Mouse (Mus musculus) brown adipose tissue, adult 24 weeks (tissue): ENCODE data around the gene Cnnm4. TPM values are rescaled to one million over a fixed set of nuclear protein-coding genes. Genes with fewer than 3 reads are reported as not detected.

ENCODE experiments used
- H3K27ac ChIP-seq: fragments of 200-500 bp; replicated peaks from 2 replicates; pipeline ENCODE4 v1.5.1; 2012; ENCODE audit warnings: low read depth, mild to moderate bottlenecking, low read length
- H3K4me1 ChIP-seq: fragments of 200-500 bp; 2 replicates; pipeline ENCODE4 v1.6.1; 2012; ENCODE audit warnings: low read length, mixed read lengths; ENCODE audit not compliant: control insufficient read depth, insufficient read depth, insufficient read length
- H3K4me3 ChIP-seq: fragments of 200-500 bp; 2 replicates; pipeline ENCODE4 v1.5.1; 2012; ENCODE audit warnings: low read depth, mild to moderate bottlenecking, low read length, moderate library complexity; ENCODE audit not compliant: insufficient read depth
- polyA plus RNA-seq: library from polyadenylated mRNA; stranded (reverse); fragments of >200 nt; gene quantifications from 2 replicates; pipeline ENCODE4 v1.2.4, GENCODE M21; 2012; ENCODE audit not compliant: missing spikeins, insufficient read depth, insufficient read length

Gene Cnnm4
- polyA plus RNA-seq = 1.5 TPM in 2 replicates

DNA sequence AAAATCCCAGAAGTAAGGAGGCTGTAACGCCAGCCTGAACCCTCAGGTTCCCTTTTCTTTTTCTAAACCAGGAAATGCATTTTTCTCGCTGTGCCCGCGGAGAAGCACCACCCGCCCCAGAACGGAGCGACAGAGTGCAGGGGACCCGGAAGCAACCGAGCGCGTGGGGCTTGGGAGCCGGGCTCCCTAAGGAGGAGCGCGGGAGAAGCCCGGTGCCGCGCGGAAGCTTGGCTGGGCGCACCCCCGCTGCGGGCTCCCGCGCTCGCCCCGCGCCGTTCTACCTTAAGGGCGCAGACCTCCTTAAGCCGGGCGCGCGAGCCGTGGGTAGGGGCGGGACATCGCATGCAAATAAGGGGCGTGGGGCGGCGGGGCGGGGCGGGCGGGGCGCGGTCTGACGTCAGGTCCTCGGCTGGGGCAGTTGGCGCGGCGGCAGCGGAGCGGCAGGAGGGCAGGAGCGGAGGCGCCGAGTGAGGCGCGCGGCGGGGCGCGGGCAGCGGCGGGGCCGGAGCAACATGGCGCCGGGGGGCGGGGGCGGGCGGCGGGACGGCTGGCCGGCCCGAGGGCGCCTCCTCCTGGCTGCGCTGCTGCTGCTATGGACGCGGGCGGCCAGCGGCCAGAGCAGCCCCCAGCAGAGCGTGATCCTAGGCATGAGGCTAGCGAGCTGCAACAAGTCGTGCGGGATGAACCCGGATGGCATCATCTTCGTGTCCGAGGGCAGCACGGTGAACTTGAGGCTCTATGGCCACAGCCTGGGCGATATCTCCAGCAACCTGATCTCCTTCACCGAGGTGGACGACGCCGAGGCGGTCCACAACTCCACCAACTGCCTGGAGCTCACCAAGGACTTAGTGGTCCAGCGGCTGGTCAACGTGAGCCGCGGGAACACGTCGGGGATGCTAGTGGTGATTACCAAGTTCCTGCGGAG is at the start of gene Cnnm4:
Cnnm4 (plus strand) TSS at position 440 of the 925 bp plus-strand sequence.
- Histone ChIP-seq H3K4me1 (peaks cover 30% of the 10 kb centered on the region), H3K27ac (peak within 1 kb of the TSS; percentile 76), H3K4me3 (peak within 1 kb of the TSS; percentile 98)

DNA sequence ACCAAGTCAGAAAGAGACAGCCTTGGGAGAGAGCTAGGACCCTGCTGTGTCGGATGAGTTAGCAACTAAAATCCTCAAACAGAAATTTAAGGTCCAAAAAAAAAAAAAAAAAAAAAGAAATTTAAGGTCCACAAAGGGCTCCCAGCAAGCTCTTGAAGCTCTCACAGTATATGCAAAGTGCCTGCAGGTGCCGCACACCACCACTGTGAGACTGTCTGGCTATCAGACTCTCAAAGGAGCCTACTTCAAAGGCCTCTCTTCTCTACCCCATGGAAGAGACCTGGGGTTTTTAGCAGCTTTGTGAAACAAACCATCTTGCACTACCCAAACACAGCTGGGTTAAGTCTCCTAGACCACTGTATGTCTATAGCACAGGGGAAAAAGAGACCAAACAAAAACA is 41.9 kb upstream of the Cnnm4 start:
- H3K4me3 ChIP-seq = no peak overlapping the region
- H3K4me1 ChIP-seq = no peaks in the 10 kb centered on the region
- H3K27ac ChIP-seq = no peak overlapping the region

DNA sequence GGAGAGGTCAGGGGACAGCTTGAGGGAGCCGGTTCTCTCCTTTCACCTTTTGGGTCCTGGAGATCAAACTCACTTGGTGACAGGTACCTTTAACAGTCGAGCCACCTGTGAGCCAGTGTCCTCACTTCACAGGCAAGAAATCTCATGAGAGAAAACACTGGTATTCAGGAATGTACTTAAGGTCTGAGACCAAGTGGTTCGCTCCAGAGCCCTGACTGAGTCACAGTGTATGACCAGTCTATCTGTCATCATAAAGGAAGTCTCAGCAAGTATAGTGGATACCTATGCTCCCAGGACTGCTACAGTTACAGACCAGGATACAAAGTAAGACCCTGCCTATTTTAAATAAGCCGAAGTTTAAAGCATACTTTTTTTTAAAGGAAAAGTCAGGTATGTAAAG is 38.4 kb upstream of the Cnnm4 start:
- H3K27ac ChIP-seq = no peak overlapping the region
- H3K4me1 ChIP-seq = no peaks in the 10 kb centered on the region
- no peak overlapping the region for H3K4me3 ChIP-seq

DNA sequence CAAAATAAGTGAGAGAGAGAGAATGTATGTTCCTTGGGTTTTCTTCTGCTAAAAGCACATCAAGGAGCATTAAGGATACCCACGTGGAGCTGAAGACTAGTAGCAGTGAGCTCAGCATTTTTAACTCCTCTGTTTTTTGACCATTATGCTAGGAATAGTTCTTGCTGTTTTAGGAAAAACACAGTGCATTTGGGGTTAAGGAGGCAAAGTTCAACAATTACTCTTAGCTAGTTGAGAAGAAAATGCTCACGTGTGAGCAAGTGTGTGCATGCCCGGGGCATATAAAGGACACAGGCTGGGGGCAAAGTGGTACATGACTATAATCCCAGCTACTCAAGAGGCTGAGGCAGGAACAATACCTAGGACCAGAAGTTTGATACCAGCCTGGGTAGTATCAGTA is 37.8 kb upstream of the Cnnm4 start:
- H3K27ac ChIP-seq = no peak overlapping the region
- H3K4me3 ChIP-seq = no peak overlapping the region
- H3K4me1 ChIP-seq = no peaks in the 10 kb centered on the region

DNA sequence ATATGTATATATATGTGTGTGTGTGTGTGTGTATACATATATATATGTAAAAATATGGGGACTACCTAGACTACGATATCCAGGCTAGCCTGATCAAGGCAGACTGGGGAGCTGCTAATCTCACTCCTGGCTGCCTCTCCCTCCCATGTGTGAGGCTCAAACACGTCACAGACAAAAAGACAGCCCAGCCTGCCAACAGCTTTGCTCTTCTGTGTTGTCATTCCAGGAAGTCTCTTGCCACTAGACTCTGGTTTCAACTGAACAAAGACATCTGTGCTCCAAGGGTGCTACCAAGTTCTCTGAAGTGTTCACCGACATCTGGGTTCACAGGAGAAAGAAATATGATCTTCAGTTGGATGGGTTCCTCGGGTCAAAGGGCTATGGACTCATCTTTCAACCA is 36.3 kb upstream of the Cnnm4 start:
- H3K27ac ChIP-seq = no peak overlapping the region
- H3K4me1 ChIP-seq = no peaks in the 10 kb centered on the region
- no peak overlapping the region for H3K4me3 ChIP-seq

DNA sequence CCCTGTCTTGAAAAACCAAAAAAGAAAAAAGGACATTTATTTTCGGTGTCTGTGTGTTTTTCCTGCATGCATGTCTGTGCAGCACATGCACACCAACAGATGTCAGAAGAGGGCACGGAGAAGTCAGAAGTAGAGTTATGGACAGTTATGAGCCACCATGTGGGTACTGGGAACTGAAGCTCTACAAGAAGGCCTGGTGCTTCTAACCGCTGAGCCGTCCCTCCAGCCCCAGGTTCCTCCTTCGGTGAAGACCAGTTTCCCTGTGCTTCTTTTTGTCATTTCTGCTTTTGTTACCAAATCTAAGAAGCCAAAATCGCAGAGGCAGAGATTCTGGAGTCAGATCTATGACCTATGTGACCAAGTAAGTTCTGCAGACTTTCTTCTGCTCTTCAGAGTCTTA is 34.9 kb upstream of the Cnnm4 start:
- peaks cover 3% of the 10 kb centered on the region; the same call in 1 of the 2 replicates for H3K4me1 ChIP-seq
- H3K27ac ChIP-seq = no peak overlapping the region
- H3K4me3 ChIP-seq = no peak overlapping the region

DNA sequence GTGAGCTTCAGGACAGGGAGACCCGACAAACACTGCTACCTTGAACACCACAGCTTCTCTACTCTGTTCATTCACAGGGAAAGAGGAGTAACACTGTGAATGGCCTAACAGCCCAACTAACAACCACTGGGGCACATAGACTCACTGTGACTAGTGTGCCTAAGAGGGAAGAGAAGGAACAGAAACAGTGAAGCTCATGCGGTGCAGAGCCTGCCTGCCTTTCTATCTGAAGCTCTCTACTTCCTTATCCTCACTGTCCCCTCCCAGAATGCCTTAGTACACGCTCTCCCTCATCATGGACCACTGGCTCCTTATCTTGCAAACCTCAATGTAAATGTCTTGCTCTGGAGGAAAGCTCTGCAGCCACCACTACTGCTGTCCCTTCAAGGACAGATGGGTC is 34.2 kb upstream of the Cnnm4 start:
- H3K27ac ChIP-seq = no peak overlapping the region
- H3K4me1 ChIP-seq = peaks cover 3% of the 10 kb centered on the region; the same call in 1 of the 2 replicates
- H3K4me3 ChIP-seq = no peak overlapping the region

DNA sequence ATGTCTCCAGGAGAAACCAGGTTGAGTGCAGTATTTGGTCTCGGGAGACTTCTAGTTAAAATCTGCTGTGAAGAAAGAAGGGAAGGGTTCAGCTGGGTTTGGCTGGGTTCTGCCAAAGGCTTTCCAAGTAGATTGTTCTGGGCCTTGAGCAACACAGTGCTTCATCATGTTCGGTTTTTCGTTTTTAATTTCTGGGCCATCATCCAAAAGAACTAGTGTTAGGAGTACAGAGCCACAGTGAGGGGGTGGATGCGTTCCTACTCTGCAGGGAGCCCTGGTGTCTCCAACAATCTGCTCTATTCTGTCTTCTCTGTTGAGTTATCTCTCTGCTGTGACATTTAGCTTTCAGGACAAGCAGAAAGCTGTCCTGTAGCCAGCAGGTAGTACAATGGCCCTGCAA is 30.3 kb upstream of the Cnnm4 start:
- peaks cover 6% of the 10 kb centered on the region; the same call in 1 of the 2 replicates for H3K4me1 ChIP-seq
- no peak overlapping the region for H3K27ac ChIP-seq
- H3K4me3 ChIP-seq = no peak overlapping the region

DNA sequence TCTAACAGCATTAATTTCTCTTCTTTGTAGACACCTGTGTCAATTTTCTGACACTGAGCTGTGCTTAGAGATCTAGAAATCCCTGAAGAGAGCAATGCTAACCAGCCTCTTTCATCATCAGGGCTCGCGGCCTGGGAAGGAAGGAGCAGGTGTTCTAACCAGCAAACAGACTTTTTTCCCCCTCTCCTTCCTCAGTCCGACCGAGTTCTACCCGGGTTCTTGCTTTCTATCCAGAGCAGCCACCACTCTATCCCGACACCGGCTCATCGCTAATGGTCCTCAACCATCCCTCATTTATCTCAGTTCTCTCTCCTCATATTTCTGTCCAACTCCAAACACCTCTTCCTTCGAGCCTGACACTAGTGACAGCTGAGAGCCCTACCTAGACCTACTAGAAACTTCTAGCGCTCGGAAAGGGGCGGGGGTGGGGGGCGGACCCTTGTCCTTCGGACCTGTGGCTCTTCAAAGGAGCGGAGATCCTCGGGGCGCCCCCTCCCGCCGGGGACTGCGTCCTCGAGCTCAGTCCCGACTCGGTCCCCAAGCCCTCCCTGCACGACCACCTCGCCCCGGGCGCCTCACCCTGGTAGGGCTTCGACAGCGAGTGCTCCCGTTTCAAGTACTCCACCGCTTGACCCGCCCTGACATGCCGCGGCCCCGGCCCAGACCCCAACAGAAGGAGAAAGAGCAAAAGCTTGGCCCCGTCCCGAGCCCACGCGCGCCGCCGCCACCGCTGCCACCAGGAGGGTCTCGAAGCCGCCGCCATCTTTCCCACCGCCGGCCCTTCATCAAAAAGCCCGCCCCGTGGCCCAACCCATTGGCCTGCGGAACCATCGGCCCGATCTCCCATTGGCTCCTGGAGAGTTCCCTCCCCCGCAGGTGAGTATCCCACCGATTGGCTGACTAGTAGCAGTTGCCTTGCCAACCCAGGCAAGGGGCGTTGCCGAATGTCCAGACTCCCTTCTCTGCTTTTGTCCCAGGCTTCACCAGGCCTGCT is 26.7 kb upstream of the Cnnm4 start, which contains the start of gene Lman2l:
Lman2l (minus strand) TSS at position 801 of the 994 bp plus-strand sequence.
- Histone ChIP-seq H3K4me1 (peaks cover 6% of the 10 kb centered on the region; the same call in 1 of the 2 replicates), H3K4me3 (peak within 1 kb of the TSS; percentile 92), H3K27ac (no peak within 1 kb of the TSS)

DNA sequence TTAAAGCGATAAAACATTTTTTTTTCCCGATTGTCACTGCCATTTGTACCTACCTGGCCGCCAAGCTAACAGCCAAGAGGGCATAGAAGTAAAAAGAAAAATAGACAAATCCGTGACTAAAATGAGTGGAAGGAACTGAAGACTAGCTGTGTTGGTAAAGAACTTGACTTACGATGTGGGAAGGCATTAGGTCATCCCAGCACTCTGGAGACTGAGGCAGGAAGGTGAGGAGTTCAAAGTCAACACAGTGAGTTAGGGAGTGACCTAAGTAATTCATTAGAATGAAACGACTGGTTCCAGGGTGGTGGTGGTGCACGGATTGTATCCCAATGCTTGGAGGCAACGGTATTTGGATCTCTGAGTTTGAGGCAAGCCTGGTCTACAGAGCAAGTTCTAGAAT is 25.9 kb upstream of the Cnnm4 start:
- peaks cover 6% of the 10 kb centered on the region; the same call in 1 of the 2 replicates for H3K4me1 ChIP-seq
- no peak overlapping the region for H3K27ac ChIP-seq
- no peak overlapping the region for H3K4me3 ChIP-seq

DNA sequence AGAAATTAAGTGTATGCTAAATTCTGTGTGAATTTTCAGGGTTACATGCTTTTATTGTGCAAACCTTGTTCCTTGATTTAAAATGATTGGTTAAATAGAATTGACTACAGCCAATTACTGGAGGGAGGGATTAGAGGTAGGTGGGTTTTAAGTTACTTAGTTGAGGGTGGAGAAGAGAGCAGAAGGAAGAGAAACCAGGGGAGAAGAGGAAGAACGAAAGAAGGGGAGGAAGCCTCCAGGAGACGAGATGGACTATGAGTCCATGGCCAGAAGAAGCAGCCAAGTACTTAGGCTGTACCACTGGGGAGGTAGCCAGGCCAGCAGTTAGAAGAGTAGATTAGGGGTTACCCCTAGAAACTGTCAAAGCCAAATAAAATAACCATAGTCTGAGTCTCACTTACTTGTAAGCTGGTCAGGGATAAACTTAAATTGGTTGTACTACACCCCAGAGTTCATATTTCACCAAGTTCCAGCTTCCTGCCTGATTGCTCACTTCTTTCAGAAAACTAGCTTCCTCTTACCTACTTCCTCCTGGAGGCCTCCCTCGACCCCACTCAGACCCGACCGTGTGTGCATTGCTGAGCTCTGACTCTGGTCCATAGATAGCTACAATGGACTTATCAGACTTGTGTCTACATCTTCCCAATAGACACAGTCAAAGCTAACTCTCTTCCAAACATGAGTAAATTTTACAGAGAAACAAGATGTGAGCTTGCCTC is 25.2 kb upstream of the Cnnm4 start:
- H3K4me3 ChIP-seq = no peak overlapping the region
- peaks cover 5% of the 10 kb centered on the region; the same call in 1 of the 2 replicates for H3K4me1 ChIP-seq
- H3K27ac ChIP-seq = no peak overlapping the region; the same call in 1 of the 2 replicates

DNA sequence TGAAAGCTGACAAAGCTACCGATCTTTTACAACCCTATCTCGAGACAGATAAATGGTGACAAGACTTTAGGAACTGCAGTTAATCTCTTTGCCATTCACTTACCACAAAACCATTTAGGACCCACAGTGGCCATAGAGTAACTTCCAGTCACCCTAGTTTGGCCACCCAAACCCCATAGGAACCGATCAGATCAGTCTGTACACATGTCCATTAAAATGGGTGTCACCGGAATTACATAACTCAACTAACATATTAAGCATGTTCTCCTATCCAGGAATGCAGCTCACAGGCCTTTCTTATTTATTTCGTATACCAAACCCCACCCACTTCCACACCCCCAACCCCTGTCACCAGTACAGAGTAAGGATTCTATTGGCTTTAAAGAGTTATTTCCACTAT is 24.6 kb upstream of the Cnnm4 start:
- no peak overlapping the region for H3K4me3 ChIP-seq
- H3K27ac ChIP-seq = no peak overlapping the region; the same call in 1 of the 2 replicates
- 0 out of 2 replicates have a peak, but pooled peaks cover 3% of the 10 kb centered on the region for H3K4me1 ChIP-seq

DNA sequence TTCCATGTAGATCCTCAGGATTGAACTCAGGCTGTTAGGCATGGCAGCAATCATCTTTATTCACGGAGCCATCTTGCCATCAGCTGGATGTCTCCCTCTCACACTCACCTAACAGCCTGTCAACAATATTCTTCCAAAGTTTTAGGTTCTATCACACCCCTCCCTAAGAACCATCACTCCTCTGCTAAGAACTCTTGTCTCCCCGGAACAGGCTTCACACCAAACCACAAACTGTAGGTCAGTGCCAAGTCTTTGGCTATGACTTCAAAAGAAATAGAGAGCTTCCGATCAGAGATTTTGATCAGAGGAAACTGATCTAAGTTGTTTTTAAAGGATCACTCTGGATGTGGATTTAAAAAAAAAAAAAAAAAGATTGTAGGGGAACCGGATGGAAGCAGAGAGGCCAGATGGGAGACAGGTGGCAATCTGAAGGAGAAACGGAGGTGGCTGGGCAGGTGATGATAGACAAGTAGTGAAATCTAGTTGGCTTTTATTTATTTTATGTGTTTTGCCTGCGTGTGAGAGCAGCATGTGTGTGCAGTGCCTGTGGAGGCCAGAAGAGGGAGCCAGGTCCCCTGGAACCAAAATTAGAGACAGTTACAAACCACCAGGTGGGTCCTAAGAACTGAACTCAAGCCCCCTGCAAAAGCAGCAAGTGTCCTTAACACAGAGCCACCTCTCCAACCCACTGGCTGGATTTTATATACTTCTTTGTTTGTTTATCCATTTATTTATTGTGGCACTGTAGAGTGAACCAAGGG is 17.2 kb upstream of the Cnnm4 start:
- Histone ChIP-seq H3K4me3 (no peak overlapping the region), H3K27ac (no peak overlapping the region), H3K4me1 (no peaks in the 10 kb centered on the region)
